Mouse (Mus musculus) heart, embryonic 11.5 days (tissue): ENCODE results near the gene Mrps18a. TPM values are rescaled to one million over a fixed set of nuclear protein-coding genes. Genes with fewer than 3 reads are reported as not detected.

ENCODE experiments used
- ATAC-seq: fragments of 200-750 bp; cut with Nextera tagmentation; replicated peaks from 2 replicates; pipeline ENCODE4 v1.8.0; 2017; ENCODE audit warnings: moderate library complexity; ENCODE audit not compliant: insufficient number of reproducible peaks, low FRiP score, low TSS enrichment
- H3K27ac ChIP-seq: fragments of 300-500 bp; sonication (generic); 2 replicates; pipeline ENCODE4 v1.5.1; 2014; ENCODE audit warnings: mild to moderate bottlenecking, low read depth, low read length
- H3K27me3 ChIP-seq: fragments of 300-500 bp; sonication (generic); 2 replicates; pipeline ENCODE4 v1.6.1; 2014; ENCODE audit warnings: mild to moderate bottlenecking, low read length, mixed read lengths; ENCODE audit not compliant: control insufficient read depth, insufficient read depth
- H3K36me3 ChIP-seq: fragments of 300-500 bp; sonication (generic); 2 replicates; pipeline ENCODE4 v1.6.1; 2014; ENCODE audit warnings: mild to moderate bottlenecking, low read length, moderate library complexity, mixed read lengths; ENCODE audit not compliant: control insufficient read depth, insufficient read depth
- H3K4me1 ChIP-seq: fragments of 300-500 bp; sonication (generic); 2 replicates; pipeline ENCODE4 v1.6.1; 2014; ENCODE audit warnings: low read length; ENCODE audit not compliant: control insufficient read depth, insufficient read depth
- H3K4me2 ChIP-seq: fragments of 300-500 bp; sonication (generic); 2 replicates; pipeline ENCODE4 v1.6.1; 2014; ENCODE audit warnings: mild to moderate bottlenecking, moderate library complexity
- H3K4me3 ChIP-seq: fragments of 300-500 bp; sonication (generic); 2 replicates; pipeline ENCODE4 v1.5.1; 2014; ENCODE audit warnings: low read depth, low read length
- H3K9ac ChIP-seq: fragments of 300-500 bp; sonication (generic); 2 replicates; pipeline ENCODE4 v1.6.1; 2014; ENCODE audit warnings: mild to moderate bottlenecking, low read depth, low read length, moderate library complexity
- H3K9me3 ChIP-seq: fragments of 300-500 bp; sonication (generic); replicated peaks from 2 replicates; pipeline ENCODE4 v1.6.1; 2016; ENCODE audit warnings: low read length; ENCODE audit not compliant: control insufficient read depth
- WGBS: fragments of 180-500 bp; shearing (Covaris S2); extraction: QIAGEN DNeasy Blood & Tissue Kit; methylation state at CpG from one replicate; pipeline ENCODE4 v1.1.7; 2014; ENCODE audit not compliant: insufficient replicate concordance; 5-methylcytosine and 5-hydroxymethylcytosine counted together
- polyA plus RNA-seq: library from polyadenylated mRNA; unstranded; fragments of >200 nt; fragmentation: Nextera tagmentation; extraction: Ambion mirVana; gene quantifications from 2 replicates; pipeline ENCODE4 v1.2.1, GENCODE M21; 2014

Mrps18a gene
- polyA plus RNA-seq, 1 experiment from 2014 or later = 123 TPM

DNA sequence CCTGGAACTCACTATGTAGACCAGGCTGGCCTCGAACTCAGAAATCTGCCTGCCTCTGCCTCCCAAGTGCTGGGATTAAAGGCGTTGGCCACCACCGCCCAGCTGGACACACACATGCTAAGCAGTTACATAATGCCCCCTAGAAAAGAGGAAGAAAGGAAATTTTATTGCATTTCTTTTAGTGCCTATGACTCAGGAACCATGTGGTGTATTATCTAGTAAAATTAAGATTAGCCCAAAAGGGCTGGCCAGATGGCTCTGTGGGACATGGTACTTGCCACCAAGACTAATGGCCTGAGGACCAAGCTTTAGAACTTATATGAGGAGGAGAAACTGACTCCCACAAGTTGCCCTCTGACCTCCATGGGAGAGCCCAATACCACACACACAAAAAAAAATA is 29.1 kb downstream of the Mrps18a start:
- ATAC-seq = no peak

DNA sequence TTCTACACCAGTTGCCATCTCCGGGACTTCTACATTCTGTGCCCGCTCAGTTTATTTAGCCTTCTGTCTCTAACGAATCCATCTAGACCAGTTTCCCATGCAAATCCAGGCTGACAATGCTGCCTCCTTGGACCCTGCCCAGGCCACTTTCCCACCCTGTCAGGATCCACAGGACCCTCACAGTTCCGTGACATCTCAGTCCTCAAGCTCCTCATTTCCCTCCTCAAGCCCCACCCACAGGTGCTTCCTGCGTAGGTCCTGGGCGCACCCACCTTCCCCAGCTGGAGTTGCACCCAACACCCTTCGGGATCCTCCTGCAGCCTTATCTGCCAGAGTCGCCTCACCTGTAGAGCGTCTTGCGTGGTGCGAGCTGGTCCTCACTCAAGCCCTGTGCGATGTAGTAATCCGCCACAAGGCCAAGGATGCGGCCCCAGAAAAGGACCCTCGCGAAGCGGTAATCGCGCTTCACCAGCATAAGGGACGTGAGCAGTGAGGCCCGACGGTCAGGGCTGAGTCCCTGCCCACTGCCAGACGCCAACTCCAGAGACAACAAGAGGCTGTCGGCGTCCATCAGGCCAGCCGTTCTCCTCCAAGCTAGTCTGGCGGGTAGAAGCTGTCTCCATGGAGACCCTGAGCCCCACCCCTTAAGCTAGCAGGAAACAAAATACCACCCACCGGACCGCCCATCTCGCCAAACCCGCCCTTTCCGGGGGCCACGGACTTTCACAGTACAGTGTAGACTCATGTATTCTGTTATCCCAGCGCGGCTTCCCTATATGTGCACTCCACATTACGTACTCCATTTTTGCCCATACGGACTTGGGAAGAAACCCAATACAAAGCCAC is 33.0 kb downstream of the Mrps18a start, which contains the start of gene Rsph9:
Gene Rsph9, minus strand, starts transcription at position 639 of the 846 bp plus-strand sequence.
- H3K4me2 ChIP-seq = peak within 1 kb of the TSS; percentile 87
- 0 out of 2 replicates have a peak within 1 kb of the TSS, but pooled peaks have one; percentile 35 for H3K27ac ChIP-seq
- peak; percentile 87 for ATAC-seq

More for the DNA sequence above, 29.1 kb downstream of the Mrps18a start:
- WGBS = 86% methylated on average over 3 of the region's 3 CpGs
- Histone ChIP-seq H3K36me3 (0 out of 2 replicates have a peak, but pooled peaks cover 3% of the 10 kb centered on the region), H3K4me1 (peaks cover 15% of the 10 kb centered on the region), H3K9me3 (no peaks in the 10 kb centered on the region), H3K27me3 (no peaks in the 10 kb centered on the region), H3K4me2 (no peak overlapping the region), H3K4me3 (no peak overlapping the region), H3K27ac (no peak overlapping the region), H3K9ac (no peak overlapping the region)

DNA sequence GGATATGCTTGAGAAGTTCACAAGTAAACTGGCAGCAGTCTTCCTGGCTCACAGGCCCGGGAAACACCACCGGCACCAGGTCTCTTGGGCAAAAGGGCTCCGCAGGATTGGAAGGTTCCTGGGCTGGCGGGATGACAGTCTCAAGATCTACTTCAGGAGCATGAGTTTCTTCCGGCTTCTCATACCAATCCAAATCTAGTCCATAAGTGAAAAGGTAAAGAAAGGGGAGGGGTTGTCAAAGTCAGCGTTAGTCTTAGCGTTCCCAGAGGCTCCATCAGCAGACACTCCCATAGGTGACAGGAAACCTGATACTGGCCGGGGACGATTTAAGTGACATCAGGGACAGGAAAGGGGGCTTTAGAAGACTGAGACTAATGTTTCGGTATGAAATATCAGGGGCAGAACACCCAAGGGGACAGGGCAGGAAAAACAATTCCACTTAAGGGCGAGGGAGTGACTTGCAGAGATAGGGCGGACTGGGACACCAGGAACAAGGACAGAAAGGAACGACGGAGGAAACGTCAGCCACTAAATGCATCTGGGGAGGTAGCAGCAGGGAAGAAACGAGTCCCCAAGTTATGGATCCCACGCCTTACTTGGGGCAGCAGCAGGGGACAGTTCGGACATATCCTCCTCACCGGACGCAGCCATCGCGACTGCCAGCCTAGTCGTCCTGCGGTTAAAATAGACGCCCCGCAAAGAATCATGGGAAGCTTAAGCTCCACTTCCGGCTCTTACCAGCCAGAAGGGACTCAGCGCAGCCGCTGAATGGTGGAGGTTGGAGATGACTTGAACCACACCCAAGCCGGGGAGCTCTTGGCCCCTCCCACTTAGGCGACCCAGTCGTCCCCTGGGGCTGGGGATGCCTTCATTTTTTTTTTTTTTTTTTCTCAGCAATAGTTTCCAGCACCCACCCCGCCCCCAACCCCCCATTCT is 42.3 kb downstream of the Mrps18a start, which contains the start of gene Mad2l1bp:
Gene Mad2l1bp, minus strand, starts transcription at position 707 of the 936 bp plus-strand sequence.
- Histone ChIP-seq H3K9me3 (no peaks in the 10 kb centered on the region), H3K9ac (peak within 1 kb of the TSS; percentile 83), H3K4me2 (peak within 1 kb of the TSS; percentile 85), H3K4me3 (peak within 1 kb of the TSS; percentile 81), H3K36me3 (peaks cover 3% of the 10 kb centered on the region; the same call in 1 of the 2 replicates), H3K27me3 (no peaks in the 10 kb centered on the region), H3K27ac (peak within 1 kb of the TSS; percentile 76), H3K4me1 (peaks cover 5% of the 10 kb centered on the region)
- peak; percentile 94 for ATAC-seq
- WGBS = 6% methylated on average over 33 of the region's 33 CpGs

More for the DNA sequence above, 33.0 kb downstream of the Mrps18a start, which contains the start of gene Rsph9:
- Histone ChIP-seq H3K4me3 (peak within 1 kb of the TSS; percentile 41), H3K9me3 (no peaks in the 10 kb centered on the region), H3K27me3 (no peaks in the 10 kb centered on the region), H3K4me1 (peaks cover 15% of the 10 kb centered on the region), H3K9ac (peak within 1 kb of the TSS; percentile 47), H3K36me3 (peaks cover 12% of the 10 kb centered on the region)
- WGBS = 8% methylated on average over 37 of the region's 37 CpGs

DNA sequence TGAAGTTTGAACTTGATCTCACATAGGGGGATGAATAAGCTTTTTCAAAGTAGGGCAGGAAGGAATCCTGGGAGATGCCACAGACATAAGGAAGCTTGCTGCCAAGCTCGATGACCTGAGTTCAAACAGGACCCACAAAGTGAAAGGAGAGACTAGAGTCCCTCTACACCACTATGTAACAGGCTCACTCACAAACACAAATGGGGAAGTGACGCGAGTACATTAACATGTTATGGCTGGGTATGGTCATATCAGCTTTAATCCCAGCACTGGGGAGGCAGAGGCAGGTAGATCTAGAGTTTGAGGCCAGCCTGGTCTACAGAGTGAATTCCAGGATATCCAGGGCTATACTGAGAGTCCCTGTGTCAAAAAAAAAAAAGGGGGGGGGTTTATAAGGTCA is 43.5 kb downstream of the Mrps18a start:
- 86% methylated on average over 3 of the region's 3 CpGs for whole genome bisulfite sequencing
- no peaks in the 10 kb centered on the region for H3K27me3 ChIP-seq

DNA sequence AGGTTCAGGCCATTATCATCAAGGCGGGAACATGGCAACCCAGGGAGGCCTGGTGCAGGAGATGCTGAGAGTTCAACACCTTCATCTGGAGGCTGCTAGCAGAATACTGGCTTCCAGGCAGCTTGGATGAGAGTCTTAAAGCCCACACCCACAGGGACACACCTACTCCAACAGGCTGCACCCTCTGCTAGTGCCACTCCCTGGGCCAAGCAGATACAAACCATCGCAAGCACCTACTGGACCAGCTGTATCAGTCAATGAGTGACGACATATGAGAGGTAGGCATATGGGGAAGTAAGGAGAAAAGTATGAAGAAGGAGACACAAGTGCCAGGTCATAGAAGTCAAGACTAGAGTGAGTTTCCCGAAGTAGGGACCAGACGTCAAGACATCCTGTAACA is 45.9 kb downstream of the Mrps18a start:
- ATAC-seq = peak; percentile 41; the same call in 1 of the 2 replicates
- Histone ChIP-seq H3K9me3 (no peaks in the 10 kb centered on the region), H3K36me3 (no peaks in the 10 kb centered on the region), H3K27me3 (no peaks in the 10 kb centered on the region), H3K27ac (peak overlapping the region; percentile 22), H3K4me3 (no peak overlapping the region), H3K4me1 (peaks cover 14% of the 10 kb centered on the region), H3K4me2 (peak overlapping the region; percentile 11; the same call in 1 of the 2 replicates), H3K9ac (no peak overlapping the region)
- WGBS = 75% methylated on average over 5 of the region's 5 CpGs

More for the DNA sequence above, 43.5 kb downstream of the Mrps18a start:
- Histone ChIP-seq H3K4me2 (no peak overlapping the region), H3K4me1 (peaks cover 6% of the 10 kb centered on the region), H3K36me3 (no peaks in the 10 kb centered on the region), H3K27ac (no peak overlapping the region), H3K9me3 (no peaks in the 10 kb centered on the region), H3K9ac (no peak overlapping the region), H3K4me3 (no peak overlapping the region)
- no peak for ATAC-seq

DNA sequence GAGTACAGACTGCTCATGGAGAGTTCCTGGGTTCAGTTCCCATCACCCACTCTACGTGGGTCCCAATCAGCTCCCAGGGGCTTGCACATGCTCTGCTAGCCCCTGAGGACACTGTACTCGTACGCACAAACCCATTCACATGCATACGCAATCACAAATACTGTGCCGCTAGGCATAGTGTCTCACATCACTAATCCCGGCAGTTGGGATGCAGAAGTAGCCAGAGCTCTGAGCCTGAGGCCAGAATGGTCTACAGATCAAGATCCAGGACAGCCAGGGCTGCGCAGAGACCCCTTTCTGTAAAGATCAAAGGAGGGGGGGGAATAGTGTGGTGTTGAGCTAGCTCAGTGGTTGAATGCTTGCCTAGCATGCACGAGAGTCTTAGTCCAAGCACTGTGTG is 46.3 kb downstream of the Mrps18a start:
- no peaks in the 10 kb centered on the region for H3K9me3 ChIP-seq
- no peak for ATAC-seq
- H3K36me3 ChIP-seq = no peaks in the 10 kb centered on the region
- H3K9ac ChIP-seq = no peak overlapping the region
- no peak overlapping the region for H3K4me3 ChIP-seq
- no peaks in the 10 kb centered on the region for H3K27me3 ChIP-seq
- 90% methylated on average over 8 of the region's 8 CpGs for WGBS
- H3K27ac ChIP-seq = no peak overlapping the region
- peaks cover 19% of the 10 kb centered on the region for H3K4me1 ChIP-seq
- H3K4me2 ChIP-seq = no peak overlapping the region

DNA sequence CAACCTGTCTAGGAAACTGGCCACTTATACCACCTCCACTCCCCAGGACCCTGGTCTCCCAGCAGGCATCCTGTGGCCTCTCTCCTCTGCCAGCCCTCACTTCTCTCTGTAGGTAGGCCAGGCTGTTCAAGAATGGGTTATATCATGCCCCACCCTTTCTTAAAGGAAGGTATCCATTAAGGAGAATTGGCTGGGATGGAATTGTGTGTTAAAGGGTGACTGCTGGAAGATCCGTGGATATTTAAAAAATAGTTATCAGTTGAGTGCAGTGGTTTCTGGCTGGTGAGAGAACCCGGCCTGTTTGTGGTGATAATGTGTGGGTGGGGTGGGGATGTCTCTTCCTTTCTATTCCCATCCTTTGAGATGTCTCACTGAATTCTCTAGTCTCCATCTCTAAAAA is 48.5 kb downstream of the Mrps18a start:
- Histone ChIP-seq H3K4me1 (peaks cover 24% of the 10 kb centered on the region), H3K9me3 (no peaks in the 10 kb centered on the region), H3K4me2 (peak overlapping the region; percentile 84), H3K9ac (peak overlapping the region; percentile 71), H3K27me3 (no peaks in the 10 kb centered on the region), H3K4me3 (peak overlapping the region; percentile 63), H3K36me3 (peaks cover under 1% of the 10 kb centered on the region; the same call in 1 of the 2 replicates), H3K27ac (peak overlapping the region; percentile 91)
- ATAC-seq = no peak
- 31% methylated on average over 2 of the region's 2 CpGs for WGBS

DNA sequence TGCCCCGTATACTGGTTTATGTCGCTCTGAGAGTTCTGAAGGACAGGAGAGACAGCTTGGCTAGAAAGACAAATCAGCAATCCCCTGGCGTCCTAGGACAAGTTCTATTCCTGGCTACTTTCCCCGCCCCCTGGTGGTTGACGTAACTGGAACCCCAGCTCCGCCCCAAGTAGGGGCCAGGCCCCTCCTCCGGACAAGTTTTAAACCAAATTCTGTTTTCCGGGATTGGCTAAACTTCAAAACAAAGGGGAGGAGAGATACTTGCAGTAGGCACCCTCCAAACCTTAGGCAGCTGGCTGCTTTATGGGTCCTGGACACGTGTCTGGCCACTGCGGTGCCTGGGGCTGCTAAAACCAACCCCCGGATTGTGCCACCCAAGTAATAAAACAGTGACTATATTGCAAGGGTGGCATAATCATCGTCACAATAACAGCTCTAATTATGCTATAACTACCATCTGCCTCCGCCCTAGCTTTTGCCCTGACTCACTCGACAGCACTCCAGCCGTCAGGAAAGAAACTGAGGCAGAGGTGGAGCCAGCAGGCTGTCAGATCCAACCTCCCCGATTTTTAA is 49.4 kb downstream of the Mrps18a start:
- Histone ChIP-seq H3K4me3 (peak overlapping the region; percentile 63), H3K4me1 (peaks cover 24% of the 10 kb centered on the region), H3K36me3 (peaks cover 10% of the 10 kb centered on the region), H3K27me3 (no peaks in the 10 kb centered on the region), H3K9ac (peak overlapping the region; percentile 71), H3K9me3 (no peaks in the 10 kb centered on the region), H3K27ac (peak overlapping the region; percentile 91), H3K4me2 (peak overlapping the region; percentile 84)
- WGBS = 0% methylated on average over 16 of the region's 16 CpGs
- peak; percentile 77 for ATAC-seq
